Mouse (Mus musculus): ENCODE results near the gene Zfp819. TPM values are rescaled to one million over a fixed set of nuclear protein-coding genes. Genes with fewer than 3 reads are reported as not detected.

Gene Zfp819
- polyA plus RNA-seq, 1 experiment, result not detected

GRCm38 (mm10) chr7:43607743-43608287, 846 bp downstream of the Zfp819 start:
- no peak overlapping the region for H3K4me2 ChIP-seq (ENCODE audit: low read depth)
- no peak overlapping the region for H3K4me3 ChIP-seq
- no peaks in the 10 kb centered on the region for H3K27me3 ChIP-seq (ENCODE audit: control insufficient read depth, insufficient read depth, insufficient read length)
- no peaks in the 10 kb centered on the region for H3K79me2 ChIP-seq (ENCODE audit: control insufficient read depth, insufficient read depth)
- H3K36me3 ChIP-seq (ENCODE audit: control insufficient read depth, insufficient read depth), result no peaks in the 10 kb centered on the region
- H3ac ChIP-seq (ENCODE audit: control insufficient read depth, insufficient read length), result no peak overlapping the region
- TF ChIP-seq E2F4 (IDR thresholded peaks at IDR 0.05; ENCODE audit: insufficient read depth), result no peak
- TF ChIP-seq SRF (IDR thresholded peaks at IDR 0.05; ENCODE audit: control insufficient read depth, insufficient read length, low read depth), result no peak

GRCm38 (mm10) chr7:43608316-43608824, 1.4 kb downstream of the Zfp819 start:
- no peaks in the 10 kb centered on the region for H3K36me3 ChIP-seq (ENCODE audit: control insufficient read depth, insufficient read depth)
- no peaks in the 10 kb centered on the region for H3K27me3 ChIP-seq (ENCODE audit: control insufficient read depth, insufficient read depth, insufficient read length)
- H3K4me3 ChIP-seq, result no peak overlapping the region
- no peak overlapping the region for H3ac ChIP-seq (ENCODE audit: control insufficient read depth, insufficient read length)
- no peaks in the 10 kb centered on the region for H3K79me2 ChIP-seq (ENCODE audit: control insufficient read depth, insufficient read depth)
- no peak for TF ChIP-seq MYOG (IDR thresholded peaks at IDR 0.05; ENCODE audit: control insufficient read depth in 1 of 3, insufficient read depth in 1 of 3, insufficient read length in 2 of 3, low read depth in 2 of 3)
- TF ChIP-seq TCF3 (IDR thresholded peaks at IDR 0.05; ENCODE audit: insufficient read length, low read depth), result no peak
- TF ChIP-seq TCF12 (IDR thresholded peaks at IDR 0.05; ENCODE audit: insufficient read depth, poor library complexity, severe bottlenecking), result no peak
- no peak for TF ChIP-seq SRF (IDR thresholded peaks at IDR 0.05; ENCODE audit: control insufficient read depth, insufficient read length, low read depth)
- no peak for TF ChIP-seq MAX (IDR thresholded peaks at IDR 0.05; ENCODE audit: low read depth)
- TF ChIP-seq CEBPB (IDR thresholded peaks at IDR 0.05; ENCODE audit: insufficient read depth, poor library complexity, severe bottlenecking), result no peak
- TF ChIP-seq POLR2AphosphoS2 (IDR thresholded peaks at IDR 0.05; ENCODE audit: insufficient read length, low read depth), result no peak
- TF ChIP-seq MYOD1 (IDR thresholded peaks at IDR 0.05; ENCODE audit: control insufficient read depth in 1 of 3, insufficient read length in 2 of 3, low read depth in 2 of 3), result no peak
- no peak overlapping the region for H3K4me2 ChIP-seq (ENCODE audit: low read depth)

- peaks cover 4% of the 10 kb centered on the region for H3K27me3 ChIP-seq (ENCODE audit: control insufficient read depth, insufficient read depth, insufficient read length)
- TF ChIP-seq TCF12 (IDR thresholded peaks at IDR 0.05; ENCODE audit: insufficient read depth, poor library complexity, severe bottlenecking), result no peak
- no peak for TF ChIP-seq POLR2A (IDR thresholded peaks at IDR 0.05; ENCODE audit: insufficient read length, low read depth)
- TF ChIP-seq MAX (IDR thresholded peaks at IDR 0.05; ENCODE audit: low read depth), result no peak
- no peak for TF ChIP-seq TCF3 (IDR thresholded peaks at IDR 0.05; ENCODE audit: insufficient read length, low read depth)
- TF ChIP-seq SRF (IDR thresholded peaks at IDR 0.05; ENCODE audit: control insufficient read depth, insufficient read length, low read depth), result no peak
These were observed 7.0 kb downstream of the Zfp819 start for GRCm38 (mm10) chr7:43613816-43614551.

GRCm38 (mm10) chr7:43622927-43623326, 16.0 kb downstream of the Zfp819 start:
- Histone ChIP-seq H3ac (ENCODE audit: control insufficient read depth, insufficient read length) (no peak overlapping the region), H3K4me3 (no peak overlapping the region), H3K36me3 (ENCODE audit: control insufficient read depth, insufficient read depth) (no peaks in the 10 kb centered on the region), H3K4me2 (ENCODE audit: low read depth) (no peak overlapping the region), H3K79me2 (ENCODE audit: control insufficient read depth, insufficient read depth) (no peaks in the 10 kb centered on the region), H3K27me3 (ENCODE audit: control insufficient read depth, insufficient read depth, insufficient read length) (no peaks in the 10 kb centered on the region)
- TF ChIP-seq E2F4 (IDR thresholded peaks at IDR 0.05; ENCODE audit: insufficient read depth) (no peak), TCF3 (IDR thresholded peaks at IDR 0.05; ENCODE audit: insufficient read length, low read depth) (no peak), MAX (IDR thresholded peaks at IDR 0.05; ENCODE audit: low read depth) (no peak), POLR2A (IDR thresholded peaks at IDR 0.05; ENCODE audit: insufficient read length, low read depth) (no peak), SRF (IDR thresholded peaks at IDR 0.05; ENCODE audit: control insufficient read depth, insufficient read length, low read depth) (no peak), USF1 (IDR thresholded peaks at IDR 0.05; ENCODE audit: low read depth) (no peak), REST (IDR thresholded peaks at IDR 0.05; ENCODE audit: insufficient read depth, insufficient read length) (no peak), CEBPB (IDR thresholded peaks at IDR 0.05; ENCODE audit: insufficient read depth, poor library complexity, severe bottlenecking) (no peak), POLR2AphosphoS2 (IDR thresholded peaks at IDR 0.05; ENCODE audit: insufficient read length, low read depth) (no peak), MYOD1 (IDR thresholded peaks at IDR 0.05; ENCODE audit: control insufficient read depth in 1 of 3, insufficient read length in 2 of 3, low read depth in 2 of 3) (no peak), TCF12 (IDR thresholded peaks at IDR 0.05; ENCODE audit: insufficient read depth, poor library complexity, severe bottlenecking) (no peak), MYOG (IDR thresholded peaks at IDR 0.05; ENCODE audit: control insufficient read depth in 1 of 3, insufficient read depth in 1 of 3, insufficient read length in 2 of 3, low read depth in 2 of 3) (no peak)

More at GRCm38 (mm10) chr7:43613816-43614551, 7.0 kb downstream of the Zfp819 start:
- Histone ChIP-seq H3ac (ENCODE audit: control insufficient read depth, insufficient read length) (no peak overlapping the region), H3K4me3 (no peak overlapping the region), H3K79me2 (ENCODE audit: control insufficient read depth, insufficient read depth) (no peaks in the 10 kb centered on the region), H3K36me3 (ENCODE audit: control insufficient read depth, insufficient read depth) (no peaks in the 10 kb centered on the region), H3K4me2 (ENCODE audit: low read depth) (no peak overlapping the region)

GRCm38 (mm10) chr7:43623819-43624218, 16.9 kb downstream of the Zfp819 start:
- no peaks in the 10 kb centered on the region for H3K36me3 ChIP-seq (ENCODE audit: control insufficient read depth, insufficient read depth)
- no peak overlapping the region for H3ac ChIP-seq (ENCODE audit: control insufficient read depth, insufficient read length)
- TF ChIP-seq POLR2AphosphoS2 (IDR thresholded peaks at IDR 0.05; ENCODE audit: insufficient read length, low read depth), result no peak
- TF ChIP-seq MYOD1 (IDR thresholded peaks at IDR 0.05; ENCODE audit: control insufficient read depth in 1 of 3, insufficient read length in 2 of 3, low read depth in 2 of 3), result peak in 2 of 3 experiments; percentile 69 to 74
- H3K4me2 ChIP-seq (ENCODE audit: low read depth), result no peak overlapping the region
- H3K27me3 ChIP-seq (ENCODE audit: control insufficient read depth, insufficient read depth, insufficient read length), result no peaks in the 10 kb centered on the region
- H3K79me2 ChIP-seq (ENCODE audit: control insufficient read depth, insufficient read depth), result no peaks in the 10 kb centered on the region
- H3K4me3 ChIP-seq, result no peak overlapping the region
